Mouse (Mus musculus) lung, postnatal 0 days (tissue): ENCODE measurements around the gene Fstl4. TPM values are rescaled to one million over a fixed set of nuclear protein-coding genes. Genes with fewer than 3 reads are reported as not detected.

Experiments used
- ATAC-seq: fragments of 200-750 bp; cut with Nextera tagmentation; 2 replicates; pipeline ENCODE4 v1.8.0; 2017; ENCODE audit warnings: moderate library complexity
- DNase-seq: peaks from one replicate; pipeline ENCODE4 v3.0.0-alpha.2; 2016; ENCODE audit warnings: low spot score
- H3K27ac ChIP-seq: fragments of 300-500 bp; sonication (generic); 2 replicates; pipeline ENCODE4 v1.5.1; 2014; ENCODE audit warnings: antibody characterized with exemption, mild to moderate bottlenecking, low read length, mixed read lengths
- H3K27me3 ChIP-seq: fragments of 300-500 bp; sonication (generic); replicated peaks from 2 replicates; pipeline ENCODE4 v1.6.1; 2014; ENCODE audit warnings: low read length, mixed read lengths; ENCODE audit not compliant: insufficient read depth
- H3K36me3 ChIP-seq: fragments of 300-500 bp; sonication (generic); 2 replicates; pipeline ENCODE4 v1.6.1; 2014; ENCODE audit warnings: low read length, mixed read lengths; ENCODE audit not compliant: insufficient read depth
- H3K4me1 ChIP-seq: fragments of 300-500 bp; sonication (generic); 2 replicates; pipeline ENCODE4 v1.6.1; 2014; ENCODE audit warnings: antibody characterized with exemption, low read depth, low read length, mixed read lengths; ENCODE audit not compliant: insufficient read depth
- H3K4me2 ChIP-seq: fragments of 300-500 bp; sonication (generic); replicated peaks from 2 replicates; pipeline ENCODE4 v1.6.1; 2014; ENCODE audit warnings: low read depth, mild to moderate bottlenecking, low read length, moderate library complexity, mixed read lengths
- H3K4me3 ChIP-seq: fragments of 300-500 bp; sonication (generic); 2 replicates; pipeline ENCODE4 v1.5.1; 2014; ENCODE audit warnings: low read depth, low read length
- H3K9ac ChIP-seq: fragments of 300-500 bp; sonication (generic); replicated peaks from 2 replicates; pipeline ENCODE4 v1.6.1; 2014; ENCODE audit warnings: low read depth, mild to moderate bottlenecking
- H3K9me3 ChIP-seq: fragments of 300-500 bp; sonication (generic); 2 replicates; pipeline ENCODE4 v1.6.1; 2016; ENCODE audit warnings: low read length, mixed read lengths
- CTCF ChIP-seq: IDR thresholded peaks from 2 replicates; pipeline ENCODE4 v1.5.1; 2016; ENCODE audit warnings: antibody characterized with exemption, mild to moderate bottlenecking
- EP300 ChIP-seq: IDR thresholded peaks from 2 replicates; pipeline ENCODE4 v1.6.1; 2016; ENCODE audit warnings: antibody characterized with exemption, mild to moderate bottlenecking, control low read depth
- WGBS: fragments of 180-500 bp; shearing (Covaris S2); extraction: QIAGEN DNeasy Blood & Tissue Kit; methylation state at CpG from one replicate; pipeline ENCODE4 v1.1.7; 2014; 5-methylcytosine and 5-hydroxymethylcytosine counted together
- polyA plus RNA-seq: library from polyadenylated mRNA; unstranded; fragments of >200 nt; fragmentation: Nextera tagmentation; extraction: Ambion mirVana; gene quantifications from 2 replicates; pipeline ENCODE4 v1.2.1, GENCODE M21; 2015

Gene Fstl4
- polyA plus RNA-seq, 1 experiment from 2014 or later = 2.9 TPM

DNA sequence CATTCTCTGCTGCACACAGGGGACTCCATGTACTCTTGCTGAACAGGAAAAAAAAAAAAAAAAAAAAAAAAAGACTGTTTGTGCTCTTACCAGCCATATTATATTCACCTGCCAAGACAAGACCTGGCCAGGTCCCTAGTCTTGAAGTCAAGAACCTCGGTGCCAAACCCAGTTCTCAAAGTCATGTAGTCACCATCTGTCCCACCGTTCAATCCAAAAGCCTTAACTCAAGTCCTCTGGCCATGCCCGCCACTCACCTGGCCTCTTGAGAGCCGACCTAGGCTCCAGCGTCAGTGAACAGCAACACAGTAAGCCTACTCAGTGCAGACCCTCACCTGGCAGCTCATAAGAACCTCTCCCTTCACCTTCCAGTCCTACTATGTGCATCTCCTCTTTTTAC is 334.9 kb downstream of the Fstl4 start:
- TF ChIP-seq EP300 = no peak
- no peak for TF ChIP-seq CTCF
- H3K4me3 ChIP-seq = no peak overlapping the region
- 0 out of 2 replicates have a peak, but pooled peaks cover 3% of the 10 kb centered on the region for H3K4me1 ChIP-seq
- WGBS = 70% methylated on average over 5 of the region's 5 CpGs
- no peak overlapping the region for H3K4me2 ChIP-seq
- no peaks in the 10 kb centered on the region for H3K36me3 ChIP-seq
- H3K9me3 ChIP-seq = no peaks in the 10 kb centered on the region
- no peak overlapping the region for H3K9ac ChIP-seq
- DNase-seq (no peak), ATAC-seq (no peak)
- H3K27ac ChIP-seq = no peak overlapping the region
- H3K27me3 ChIP-seq = no peaks in the 10 kb centered on the region

- ATAC-seq (no peak), DNase-seq (no peak)
- Histone ChIP-seq H3K27me3 (no peaks in the 10 kb centered on the region), H3K27ac (no peak overlapping the region), H3K9ac (no peak overlapping the region), H3K4me2 (no peak overlapping the region), H3K36me3 (no peaks in the 10 kb centered on the region), H3K4me3 (no peak overlapping the region), H3K4me1 (0 out of 2 replicates have a peak, but pooled peaks cover 3% of the 10 kb centered on the region), H3K9me3 (no peaks in the 10 kb centered on the region)
- 65% methylated on average over 5 of the region's 5 CpGs for WGBS
- no peak for TF ChIP-seq CTCF
- TF ChIP-seq EP300 = no peak
These were observed 337.3 kb downstream of the Fstl4 start for GRCm38 (mm10) chr11:53101732-53102131.

DNA sequence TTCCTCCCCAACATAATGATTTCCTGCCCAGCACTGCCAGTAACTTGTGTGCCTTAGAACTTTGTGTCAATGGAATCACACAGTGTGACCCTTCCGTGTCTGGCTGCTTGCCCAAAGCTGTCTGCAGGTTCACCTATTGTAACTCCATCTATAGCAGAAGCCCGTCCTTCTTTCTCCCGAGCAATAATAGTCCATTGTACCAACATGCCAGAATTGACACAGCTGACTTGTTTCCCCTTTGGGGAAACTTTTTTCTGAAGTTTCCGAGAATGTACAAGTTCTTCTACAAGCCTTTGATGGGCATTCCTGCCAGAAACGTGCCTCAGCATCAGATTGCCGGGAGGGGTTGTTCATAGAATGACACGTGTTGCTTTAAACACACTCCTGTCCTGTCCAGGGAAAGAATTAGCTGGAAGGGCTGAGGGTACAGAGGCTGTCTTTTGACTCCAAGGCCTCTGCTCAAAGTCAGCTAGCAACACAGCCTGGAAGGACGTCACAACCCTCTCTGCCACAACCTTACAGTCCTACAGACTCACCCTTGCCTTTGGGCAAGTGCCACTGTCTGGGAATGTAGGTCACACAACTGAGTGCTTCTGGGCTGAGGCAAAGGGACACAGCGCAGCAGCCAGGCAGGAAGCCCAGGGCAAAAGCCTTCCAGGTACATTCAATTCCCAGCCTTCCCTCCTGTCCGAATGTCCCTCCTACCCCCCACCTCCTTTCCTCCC is 339.3 kb downstream of the Fstl4 start:
- Histone ChIP-seq H3K36me3 (no peaks in the 10 kb centered on the region), H3K4me2 (no peak overlapping the region), H3K4me1 (0 out of 2 replicates have a peak, but pooled peaks cover 3% of the 10 kb centered on the region), H3K9me3 (no peaks in the 10 kb centered on the region), H3K27me3 (no peaks in the 10 kb centered on the region), H3K9ac (no peak overlapping the region), H3K27ac (no peak overlapping the region), H3K4me3 (no peak overlapping the region)
- 37% methylated on average over 10 of the region's 10 CpGs for WGBS
- no peak for ATAC-seq
- TF ChIP-seq CTCF (no peak), EP300 (no peak)
- no peak for DNase-seq

DNA sequence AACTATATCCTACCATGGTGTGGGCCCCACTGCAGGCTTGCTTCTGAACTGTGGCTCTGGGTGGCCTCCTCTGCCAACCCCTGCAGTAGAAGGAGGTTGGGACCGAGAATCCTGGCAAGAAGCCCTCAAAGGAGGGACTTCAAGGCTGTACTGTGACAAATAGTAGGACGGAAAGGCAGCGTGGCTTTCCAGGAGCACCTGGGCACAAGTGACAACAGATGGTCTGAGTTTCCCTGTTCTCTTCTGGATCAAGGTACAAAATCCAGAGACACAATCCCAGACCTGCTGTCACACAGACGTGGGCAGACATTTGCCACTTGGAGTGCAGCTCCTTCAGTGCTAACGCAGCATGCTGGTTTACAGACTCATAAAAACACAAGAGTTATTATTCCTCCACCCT is 343.3 kb downstream of the Fstl4 start:
- DNase-seq (no peak), ATAC-seq (no peak)
- H3K4me1 ChIP-seq = no peaks in the 10 kb centered on the region
- H3K27ac ChIP-seq = no peak overlapping the region
- no peaks in the 10 kb centered on the region for H3K9me3 ChIP-seq
- H3K27me3 ChIP-seq = no peaks in the 10 kb centered on the region
- TF ChIP-seq EP300 (no peak), CTCF (no peak)
- no peaks in the 10 kb centered on the region for H3K36me3 ChIP-seq
- no peak overlapping the region for H3K4me3 ChIP-seq
- no peak overlapping the region for H3K4me2 ChIP-seq
- 58% methylated on average over 5 of the region's 5 CpGs for WGBS
- H3K9ac ChIP-seq = no peak overlapping the region

- Histone ChIP-seq H3K4me1 (no peaks in the 10 kb centered on the region), H3K4me3 (no peak overlapping the region), H3K36me3 (no peaks in the 10 kb centered on the region), H3K9ac (no peak overlapping the region), H3K9me3 (no peaks in the 10 kb centered on the region), H3K27ac (no peak overlapping the region), H3K27me3 (no peaks in the 10 kb centered on the region), H3K4me2 (no peak overlapping the region)
- DNase-seq (no peak), ATAC-seq (no peak)
- no peak for TF ChIP-seq CTCF
- no peak for TF ChIP-seq EP300
- WGBS = 88% methylated on average over 6 of the region's 6 CpGs
These were observed 344.4 kb downstream of the Fstl4 start for GRCm38 (mm10) chr11:53108798-53109197.

GRCm38 (mm10) chr11:53109701-53110467 is 345.4 kb downstream of the Fstl4 start:
- H3K27me3 ChIP-seq = no peaks in the 10 kb centered on the region
- no peaks in the 10 kb centered on the region for H3K36me3 ChIP-seq
- no peaks in the 10 kb centered on the region for H3K9me3 ChIP-seq
- no peaks in the 10 kb centered on the region for H3K4me1 ChIP-seq
- 59% methylated on average over 6 of the region's 6 CpGs for WGBS
- H3K4me3 ChIP-seq = no peak overlapping the region
- ATAC-seq (no peak), DNase-seq (no peak)
- H3K9ac ChIP-seq = no peak overlapping the region
- no peak for TF ChIP-seq CTCF
- no peak for TF ChIP-seq EP300
- H3K4me2 ChIP-seq = no peak overlapping the region
- no peak overlapping the region for H3K27ac ChIP-seq
